Mouse (Mus musculus) kidney, postnatal 0 days (tissue): ENCODE measurements around the gene Rad9a. TPM values are rescaled to one million over a fixed set of nuclear protein-coding genes. Genes with fewer than 3 reads are reported as not detected.
A peak's percentile ranks its signal among the peaks of the same experiment; 100 is the strongest.

Experiments used
- ATAC-seq: fragments of 200-750 bp; cut with Nextera tagmentation; replicated peaks from 2 replicates; pipeline ENCODE4 v1.8.0; 2017; ENCODE audit warnings: low read depth, moderate number of reproducible peaks, moderate TSS enrichment, moderate library complexity; ENCODE audit not compliant: low FRiP score
- DNase-seq: peaks from one replicate; pipeline ENCODE4 v3.0.0-alpha.2; 2016; ENCODE audit warnings: low spot score
- H3K27ac ChIP-seq: fragments of 300-500 bp; sonication (generic); 2 replicates; pipeline ENCODE4 v1.5.1; 2014; ENCODE audit warnings: mild to moderate bottlenecking
- H3K27me3 ChIP-seq: fragments of 300-500 bp; sonication (generic); 2 replicates; pipeline ENCODE4 v1.6.1; 2014; ENCODE audit warnings: low read length, mixed read lengths; ENCODE audit not compliant: insufficient read depth
- H3K36me3 ChIP-seq: fragments of 300-500 bp; sonication (generic); 2 replicates; pipeline ENCODE4 v1.6.1; 2014; ENCODE audit warnings: low read length, mixed read lengths; ENCODE audit not compliant: insufficient read depth
- H3K4me1 ChIP-seq: fragments of 300-500 bp; sonication (generic); replicated peaks from 2 replicates; pipeline ENCODE4 v1.6.1; 2014; ENCODE audit warnings: antibody characterized with exemption, low read length, mixed read lengths; ENCODE audit not compliant: insufficient read depth
- H3K4me2 ChIP-seq: fragments of 300-500 bp; sonication (generic); 2 replicates; pipeline ENCODE4 v1.6.1; 2014; ENCODE audit warnings: mild to moderate bottlenecking, low read length, moderate library complexity, mixed read lengths
- H3K4me3 ChIP-seq: fragments of 300-500 bp; sonication (generic); replicated peaks from 2 replicates; pipeline ENCODE4 v1.5.1; 2014; ENCODE audit warnings: low read depth, low read length
- H3K9ac ChIP-seq: fragments of 300-500 bp; sonication (generic); 2 replicates; pipeline ENCODE4 v1.6.1; 2014; ENCODE audit warnings: low read depth, low read length
- H3K9me3 ChIP-seq: fragments of 300-500 bp; sonication (generic); replicated peaks from 2 replicates; pipeline ENCODE4 v1.6.1; 2016; ENCODE audit warnings: low read length, inconsistent platforms, mixed read lengths
- CTCF ChIP-seq: IDR thresholded peaks from 2 replicates; pipeline ENCODE4 v1.5.1; 2016; ENCODE audit warnings: antibody characterized with exemption, low read depth, mild to moderate bottlenecking, moderate library complexity
- WGBS: fragments of 180-500 bp; shearing (Covaris S2); extraction: QIAGEN DNeasy Blood & Tissue Kit; methylation state at CpG from one replicate; pipeline ENCODE4 v1.1.7; 2014; 5-methylcytosine and 5-hydroxymethylcytosine counted together
- polyA plus RNA-seq: library from polyadenylated mRNA; unstranded; fragments of >200 nt; fragmentation: Nextera tagmentation; extraction: Ambion mirVana; gene quantifications from 2 replicates; pipeline ENCODE4 v1.2.1, GENCODE M21; 2015

Rad9a gene
- polyA plus RNA-seq, 1 experiment from 2014 or later, result 22.8 TPM

- peak within 1 kb of the TSS; percentile 99 for H3K9ac ChIP-seq
- H3K4me3 ChIP-seq, result peak within 1 kb of the TSS; percentile 94
- peak; percentile 82 for TF ChIP-seq CTCF
- peaks cover 24% of the 10 kb centered on the region for H3K36me3 ChIP-seq
- peak; percentile 92 for ATAC-seq
- WGBS, result 3% methylated on average over 46 of the region's 47 CpGs
- H3K27ac ChIP-seq, result peak within 1 kb of the TSS; percentile 98
- H3K9me3 ChIP-seq, result no peaks in the 10 kb centered on the region
- H3K27me3 ChIP-seq, result no peaks in the 10 kb centered on the region
- peak; percentile 98 for DNase-seq
- peaks cover 21% of the 10 kb centered on the region for H3K4me1 ChIP-seq
- H3K4me2 ChIP-seq, result peak within 1 kb of the TSS; percentile 83
These were observed 9.8 kb downstream of the Rad9a start, which contains the start of gene Ppp1ca for GRCm38 (mm10) chr19:4191528-4192250. Gene Ppp1ca (plus strand): TSS chr19:4192065.

- peak within 1 kb of the TSS; percentile 83 for H3K4me2 ChIP-seq
- peaks cover 18% of the 10 kb centered on the region for H3K4me1 ChIP-seq
- H3K9me3 ChIP-seq, result no peaks in the 10 kb centered on the region
- 25% methylated on average over 4 of the region's 4 CpGs for WGBS
- ATAC-seq, result no peak
- no peak for TF ChIP-seq CTCF
- H3K27ac ChIP-seq, result peak within 1 kb of the TSS; percentile 98
- H3K9ac ChIP-seq, result peak within 1 kb of the TSS; percentile 99
- no peaks in the 10 kb centered on the region for H3K27me3 ChIP-seq
- peaks cover 20% of the 10 kb centered on the region for H3K36me3 ChIP-seq
- peak within 1 kb of the TSS; percentile 94 for H3K4me3 ChIP-seq
- no peak for DNase-seq
These were observed 10.6 kb downstream of the Rad9a start, which contains the start of gene Tbc1d10c for GRCm38 (mm10) chr19:4190831-4191334. Gene Tbc1d10c (minus strand): TSS chr19:4191284.

GRCm38 (mm10) chr19:4189051-4189620 is 12.3 kb downstream of the Rad9a start:
- no peak for TF ChIP-seq CTCF
- H3K4me3 ChIP-seq, result no peak overlapping the region
- DNase-seq (no peak), ATAC-seq (no peak)
- no peak overlapping the region for H3K27ac ChIP-seq
- H3K9me3 ChIP-seq, result no peaks in the 10 kb centered on the region
- no peak overlapping the region for H3K9ac ChIP-seq
- H3K36me3 ChIP-seq, result peaks cover 4% of the 10 kb centered on the region
- H3K4me1 ChIP-seq, result peaks cover 28% of the 10 kb centered on the region
- WGBS, result 90% methylated on average over 12 of the region's 12 CpGs
- H3K4me2 ChIP-seq, result no peak overlapping the region
- no peaks in the 10 kb centered on the region for H3K27me3 ChIP-seq

GRCm38 (mm10) chr19:4187303-4187702 is 14.2 kb downstream of the Rad9a start:
- TF ChIP-seq CTCF, result no peak
- no peak for ATAC-seq
- 63% methylated on average over 3 of the region's 3 CpGs for WGBS
- no peaks in the 10 kb centered on the region for H3K9me3 ChIP-seq
- H3K4me1 ChIP-seq, result peaks cover 22% of the 10 kb centered on the region
- no peak overlapping the region for H3K4me3 ChIP-seq
- H3K27ac ChIP-seq, result no peak overlapping the region
- H3K4me2 ChIP-seq, result no peak overlapping the region
- no peak overlapping the region for H3K9ac ChIP-seq
- H3K27me3 ChIP-seq, result no peaks in the 10 kb centered on the region
- no peaks in the 10 kb centered on the region for H3K36me3 ChIP-seq
- no peak for DNase-seq

GRCm38 (mm10) chr19:4184976-4185975 is 16.2 kb downstream of the Rad9a start:
- Histone ChIP-seq H3K4me3 (no peak overlapping the region), H3K4me1 (peaks cover 9% of the 10 kb centered on the region), H3K9me3 (no peaks in the 10 kb centered on the region), H3K4me2 (no peak overlapping the region), H3K9ac (peak overlapping the region; percentile 14; the same call in 1 of the 2 replicates), H3K36me3 (no peaks in the 10 kb centered on the region), H3K27me3 (no peaks in the 10 kb centered on the region), H3K27ac (peak overlapping the region; percentile 63; the same call in 1 of the 2 replicates)
- ATAC-seq (no peak; the same call in 1 of the 2 replicates), DNase-seq (no peak)
- TF ChIP-seq CTCF, result no peak
- WGBS, result 41% methylated on average over 15 of the region's 15 CpGs
